Mouse (Mus musculus): Measurements from ENCODE around the gene Tmem116. TPM values are rescaled to one million over a fixed set of nuclear protein-coding genes. Genes with fewer than 3 reads are reported as not detected.

The Tmem116 gene
- total RNA-seq (2015) (0.34 TPM in 1 of 2 replicates, not detected in the other), total RNA-seq (2017) (0.34 and 0.42 TPM in 2 replicates)

DNA sequence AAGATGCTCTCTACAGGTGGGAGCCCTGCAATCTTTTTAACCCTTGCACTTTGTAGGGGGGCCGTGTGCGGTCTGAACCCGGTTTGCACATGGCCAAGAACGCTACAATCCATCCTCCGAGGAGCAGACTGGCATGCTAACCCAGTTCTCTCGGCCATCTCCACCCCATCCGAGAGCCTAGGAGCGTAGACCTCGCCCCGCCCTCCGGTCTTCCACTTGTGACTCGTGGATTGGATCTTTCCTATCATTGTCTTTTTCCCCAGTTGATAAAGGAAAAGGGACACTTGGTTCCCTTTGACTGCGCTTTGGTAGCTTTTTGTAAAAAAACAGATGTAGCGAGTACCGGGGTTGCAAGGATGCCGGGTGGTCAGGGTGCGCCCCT lies at the start of gene Tmem116:
TSS of gene Tmem116 (plus strand) at position 250 of the 382 bp plus-strand sequence.
- 0 out of 2 replicates have a peak, but pooled peaks have one; percentile 9 for ATAC-seq (replicated peaks; ENCODE audit: poor library complexity)

DNA sequence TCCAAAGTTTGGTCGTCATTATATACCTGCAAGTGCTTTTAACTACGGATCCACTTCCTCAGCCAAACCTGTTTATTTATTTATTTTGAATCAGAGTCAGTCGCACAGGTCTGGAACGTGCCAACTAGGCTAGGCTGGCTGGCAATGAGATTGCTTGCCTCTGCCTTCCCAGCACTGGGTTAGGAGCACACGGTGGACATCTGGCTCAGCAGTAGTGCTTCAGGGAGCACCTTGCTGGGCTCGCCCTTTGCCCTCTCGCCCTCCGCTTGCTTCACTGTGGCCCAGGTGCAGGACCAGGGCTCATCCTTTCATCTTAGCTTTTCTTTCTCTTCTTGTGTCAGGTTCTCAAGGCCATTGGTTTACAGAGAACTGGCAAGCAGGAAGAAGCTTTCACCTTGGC lies 43.8 kb upstream of the Tmem116 start:
- ATAC-seq (replicated peaks; ENCODE audit: poor library complexity): no peak

- no peak for ATAC-seq (replicated peaks; ENCODE audit: poor library complexity)
Measured at GRCm38 (mm10) chr5:121410975-121411374, 40.7 kb upstream of the Tmem116 start.

GRCm38 (mm10) chr5:121420721-121421120 lies 31.0 kb upstream of the Tmem116 start:
- no peak for ATAC-seq (replicated peaks; ENCODE audit: poor library complexity)

DNA sequence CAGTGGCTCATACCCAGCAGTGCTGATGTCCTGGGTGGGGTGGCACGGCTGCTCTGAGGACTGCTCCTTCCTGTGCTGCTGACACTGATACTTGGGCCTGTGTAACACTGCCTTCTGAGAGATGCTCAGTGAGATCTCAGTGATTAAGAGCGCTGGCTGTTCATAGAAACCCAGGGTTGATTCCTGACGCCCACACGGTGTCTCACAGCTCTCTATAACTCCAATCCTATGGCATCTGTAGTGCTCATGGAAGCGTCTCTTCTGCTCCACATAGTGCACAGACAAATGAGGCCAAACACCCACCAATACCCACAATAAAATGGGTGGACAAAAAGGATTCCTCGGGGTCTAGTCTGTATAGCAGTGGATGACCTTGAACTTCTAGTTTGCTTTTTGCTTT lies 28.9 kb upstream of the Tmem116 start:
- no peak for ATAC-seq (replicated peaks; ENCODE audit: poor library complexity)

DNA sequence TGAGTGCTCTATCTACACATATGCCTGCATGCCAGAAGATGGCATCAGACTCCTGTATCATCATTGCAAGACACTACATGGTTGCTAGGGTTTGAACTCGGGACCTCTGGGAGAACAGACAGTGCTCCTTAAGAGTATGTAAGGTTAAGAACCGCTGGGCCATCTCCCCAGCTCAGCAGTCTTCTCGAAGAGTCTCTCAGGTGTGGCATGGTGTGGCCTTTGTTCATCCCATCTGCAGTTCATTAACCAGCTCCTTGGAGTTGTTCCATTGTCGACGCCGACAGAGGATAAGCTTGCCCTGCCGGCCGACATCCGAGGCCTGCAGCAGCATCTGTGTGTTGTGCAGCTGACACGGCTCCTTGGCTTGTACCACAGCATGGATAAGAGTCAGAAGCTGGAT lies 28.4 kb upstream of the Tmem116 start:
- no peak for ATAC-seq (replicated peaks; ENCODE audit: poor library complexity)

GRCm38 (mm10) chr5:121428954-121429353 lies 22.7 kb upstream of the Tmem116 start:
- ATAC-seq (replicated peaks; ENCODE audit: poor library complexity): no peak

DNA sequence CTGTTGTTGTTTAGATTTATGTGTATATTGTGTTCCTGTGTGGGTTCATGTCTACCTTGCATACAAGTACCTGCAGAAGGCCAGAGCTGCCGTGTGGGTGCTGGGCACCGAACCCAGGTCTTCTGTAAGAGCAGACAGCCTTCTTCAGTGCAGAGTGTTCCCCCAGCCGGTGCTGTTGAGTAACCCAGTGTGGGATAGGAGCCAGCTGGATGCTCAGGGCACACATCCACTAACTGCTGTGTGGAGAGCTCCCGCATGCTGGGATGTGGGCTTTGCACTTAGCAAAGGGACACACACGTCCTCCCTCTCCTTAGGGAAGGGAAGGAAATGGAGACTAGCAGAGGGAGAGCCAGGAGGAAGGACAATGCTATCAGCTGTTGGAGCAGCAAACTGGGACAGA lies 13.6 kb upstream of the Tmem116 start:
- no peak for ATAC-seq (replicated peaks; ENCODE audit: poor library complexity)

GRCm38 (mm10) chr5:121438756-121439155 lies 12.9 kb upstream of the Tmem116 start:
- ATAC-seq (replicated peaks; ENCODE audit: poor library complexity): no peak

- peak; percentile 78 for ATAC-seq (replicated peaks; ENCODE audit: poor library complexity)
Measured at GRCm38 (mm10) chr5:121443548-121443947, 8.1 kb upstream of the Tmem116 start.

- no peak for ATAC-seq (replicated peaks; ENCODE audit: poor library complexity)
Measured at GRCm38 (mm10) chr5:121444870-121445269, 6.8 kb upstream of the Tmem116 start.

DNA sequence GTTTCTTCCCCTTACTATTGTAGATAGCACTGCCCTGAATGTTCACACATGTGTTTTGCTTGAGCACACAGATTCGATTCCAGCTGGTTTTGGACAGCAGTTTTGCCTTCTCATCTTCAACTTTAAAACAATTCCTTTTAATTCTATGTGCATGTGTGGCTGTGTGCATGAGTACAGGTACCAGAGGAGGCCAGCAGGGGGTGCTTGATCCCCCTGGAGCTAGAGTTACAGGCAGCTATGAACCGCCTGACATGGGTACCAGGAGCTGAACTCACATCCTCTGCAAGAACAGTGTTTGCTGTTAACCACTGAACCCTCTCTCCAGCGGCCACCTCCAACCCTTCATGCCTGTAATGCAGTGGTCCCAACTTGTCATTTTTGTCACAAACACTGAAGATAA lies 3.2 kb upstream of the Tmem116 start:
- no peak for ATAC-seq (replicated peaks; ENCODE audit: poor library complexity)

DNA sequence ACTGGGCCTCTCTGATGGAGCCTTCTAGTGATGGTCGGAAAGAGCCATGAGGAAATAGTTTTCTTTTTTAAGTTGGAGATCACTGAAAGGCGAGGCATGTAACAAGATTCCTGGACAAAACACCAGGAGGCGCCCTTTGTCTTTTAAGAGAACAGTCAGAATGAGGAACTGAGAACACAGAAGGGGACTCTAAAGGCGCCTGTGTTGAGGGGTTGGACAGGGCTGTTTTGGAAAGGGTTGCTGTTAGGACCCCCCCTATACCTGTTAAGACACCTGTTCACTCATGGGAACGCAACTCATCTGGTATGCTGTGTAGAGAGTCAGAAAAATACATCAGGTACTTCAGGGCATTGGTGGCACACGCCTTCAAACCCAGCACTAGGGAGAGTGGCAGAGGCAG lies 1.7 kb upstream of the Tmem116 start:
- peak; percentile 21 for ATAC-seq (replicated peaks; ENCODE audit: poor library complexity)

- no peak for ATAC-seq (replicated peaks; ENCODE audit: poor library complexity)
Measured at GRCm38 (mm10) chr5:121450476-121450875, 1.2 kb upstream of the Tmem116 start.

GRCm38 (mm10) chr5:121451203-121451602 lies 490 bp upstream of the Tmem116 start:
- ATAC-seq (replicated peaks; ENCODE audit: poor library complexity): peak; percentile 27

GRCm38 (mm10) chr5:121452026-121452869 lies 555 bp downstream of the Tmem116 start, which contains the start of gene Erp29:
Gene Erp29, minus strand, starts transcription at chr5:121452506.
- ATAC-seq (replicated peaks; ENCODE audit: poor library complexity): peak; percentile 81

- no peak for ATAC-seq (replicated peaks; ENCODE audit: poor library complexity)
Measured at GRCm38 (mm10) chr5:121452906-121453305, 1.2 kb downstream of the Tmem116 start.

DNA sequence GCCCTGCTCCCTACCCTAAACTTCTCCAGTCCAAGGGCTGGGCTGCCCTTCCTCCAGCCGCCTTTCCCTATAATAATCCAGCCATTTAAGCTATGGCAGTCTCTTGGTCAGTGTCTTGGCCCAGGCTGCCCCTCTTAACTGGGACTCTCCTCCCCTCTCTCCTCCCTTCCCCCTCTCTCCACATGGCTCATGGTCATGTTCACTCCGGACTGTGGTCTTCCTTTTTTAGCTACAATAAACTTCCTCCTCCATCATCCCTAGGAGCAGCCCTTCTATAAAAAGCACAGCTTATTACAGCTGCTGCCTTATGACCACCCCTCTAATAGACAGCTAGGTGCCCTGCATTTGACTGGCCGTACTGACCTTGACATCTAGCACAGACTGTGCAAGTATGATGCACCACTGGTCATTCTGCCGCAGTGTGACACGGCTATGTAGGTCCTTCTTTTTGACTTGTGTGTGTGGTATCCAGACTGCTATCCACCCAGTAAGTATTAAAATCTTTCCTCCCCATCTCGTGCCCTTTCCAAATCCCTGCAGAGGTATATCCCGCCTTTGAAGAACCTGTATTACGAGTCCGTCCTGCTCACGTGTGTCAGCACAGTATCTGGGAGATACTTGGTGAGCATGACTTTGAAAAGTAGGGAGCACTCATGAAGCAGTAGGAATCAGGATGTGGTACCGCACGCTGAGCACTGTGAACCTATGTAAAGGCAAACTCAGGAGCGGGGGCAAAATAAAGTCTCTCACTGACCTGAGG lies 2.2 kb downstream of the Tmem116 start:
- no peak for ATAC-seq (replicated peaks; ENCODE audit: poor library complexity)

GRCm38 (mm10) chr5:121454503-121454782 lies 2.8 kb downstream of the Tmem116 start:
- no peak for ATAC-seq (replicated peaks; ENCODE audit: poor library complexity)

GRCm38 (mm10) chr5:121455510-121456265 lies 4.0 kb downstream of the Tmem116 start:
- no peak for ATAC-seq (replicated peaks; ENCODE audit: poor library complexity)

Measured in megakaryocyte progenitor cell, adult 5-6 weeks (primary cell).